Mouse (Mus musculus) ES-E14 (cell line): Measurements from ENCODE around the gene Ptcd2.

ENCODE experiments used
- CHD2 ChIP-seq: IDR thresholded peaks from 2 replicates; pipeline ENCODE4 v1.6.1; 2014; ENCODE audit warnings: mild to moderate bottlenecking, low read depth, low read length, inconsistent platforms
- HCFC1 ChIP-seq: IDR thresholded peaks from 2 replicates; pipeline ENCODE4 v1.6.1; 2012; ENCODE audit warnings: low read length, inconsistent platforms, borderline replicate concordance; ENCODE audit not compliant: insufficient read depth
- MAFK ChIP-seq: IDR thresholded peaks from 2 replicates; pipeline ENCODE4 v1.6.1; 2014; ENCODE audit warnings: mild to moderate bottlenecking, low read depth, low read length, inconsistent platforms; ENCODE audit not compliant: insufficient read depth
- ZC3H11A ChIP-seq: IDR thresholded peaks from 2 replicates; pipeline ENCODE4 v1.6.1; 2012; ENCODE audit warnings: low read depth, mild to moderate bottlenecking, inconsistent platforms, low read length, borderline replicate concordance
- ZNF384 ChIP-seq: IDR thresholded peaks from 2 replicates; pipeline ENCODE4 v1.6.1; 2012; ENCODE audit warnings: low read depth, low read length, inconsistent platforms

DNA sequence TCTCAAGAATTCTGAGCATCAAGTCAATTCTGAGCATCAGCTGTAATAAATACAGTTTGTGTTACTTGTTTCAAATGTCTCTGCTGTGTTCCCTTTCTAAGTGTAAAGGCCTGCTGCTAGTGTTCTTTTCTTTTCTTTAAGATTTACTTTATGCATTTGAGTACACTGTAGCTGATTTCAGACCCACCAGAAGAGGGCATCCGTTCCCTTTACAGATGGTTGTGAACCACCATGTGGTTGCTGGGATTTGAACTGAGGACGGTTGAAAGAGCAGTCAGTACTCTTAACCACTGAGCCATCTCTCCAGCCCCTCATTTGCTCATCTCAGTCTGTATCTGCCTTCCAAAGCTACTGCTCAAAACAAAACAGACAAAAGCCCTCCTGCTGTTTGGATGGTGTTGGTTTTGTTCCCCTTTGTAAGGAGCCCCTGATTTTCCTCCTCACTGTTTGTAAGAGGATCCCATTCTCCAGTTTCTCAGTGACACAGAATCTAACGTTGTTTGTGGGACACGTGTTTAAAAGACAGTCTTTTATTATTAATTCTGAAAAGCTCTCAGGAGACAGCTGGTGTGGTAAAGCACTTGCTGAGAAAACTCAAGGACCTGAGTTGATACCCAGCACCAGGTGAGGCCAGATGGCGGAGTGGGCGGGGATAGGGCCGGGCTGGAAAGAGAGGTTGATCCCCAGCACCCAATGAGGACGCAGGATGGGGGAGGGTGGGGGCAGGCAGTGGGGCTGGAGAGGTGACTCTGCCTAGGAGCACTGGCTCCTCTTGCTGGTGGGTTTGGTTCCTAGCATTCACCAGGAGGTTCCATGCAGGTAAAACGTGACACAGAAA, 12.1 kb upstream of the Ptcd2 start:
- TF ChIP-seq CHD2 (no peak), MAFK (no peak), ZC3H11A (no peak), HCFC1 (no peak), ZNF384 (no peak)
